Comparison of ENCODE assay signal across 8 mouse cellular contexts in genomic region chr3:96435557-96436091, GRCm38 (mm10). TPM values are rescaled to one million over a fixed set of nuclear protein-coding genes. Genes with fewer than 3 reads are reported as not detected.
DNase-seq lines count a peak whose midpoint lies in the region; ATAC-seq lines count a peak whose summit lies in the region.

No protein-coding gene starts in this region.

- peak; percentile 47 to 67 for DNase-seq in spleen, postnatal 4 days (ENCODE audit: low spot score in 2 of 2)
- DNase-seq in spleen, adult 18-20 months: no peak
- DNase-seq in embryo, embryonic 11 days: peak; percentile 78
- peak; percentile 64 for DNase-seq in liver, embryonic 13.5 days
- DNase-seq in right cerebral cortex, postnatal 14 days: peak; percentile 20
- no peak for DNase-seq in cerebellum, adult 11 months
- no peak for DNase-seq in gastrocnemius, postnatal 25 days

- no peak overlapping the region for H3K27ac ChIP-seq in hindbrain, embryonic 13.5 days
- H3K27ac ChIP-seq in liver, embryonic 13.5 days: peak overlapping the region; percentile 18; the same call in 1 of the 2 replicates

- H3K36me3 ChIP-seq in hindbrain, embryonic 13.5 days: no peaks in the 10 kb centered on the region
- no peaks in the 10 kb centered on the region for H3K36me3 ChIP-seq in liver, embryonic 13.5 days

- peaks cover 6% of the 10 kb centered on the region; the same call in 1 of the 2 replicates for H3K4me1 ChIP-seq in hindbrain, embryonic 13.5 days (replicated peaks)
- H3K4me1 ChIP-seq in liver, embryonic 13.5 days (replicated peaks): peaks cover 28% of the 10 kb centered on the region

- H3K9me3 ChIP-seq in hindbrain, embryonic 13.5 days: no peaks in the 10 kb centered on the region
- H3K9me3 ChIP-seq in liver, embryonic 13.5 days (replicated peaks): no peaks in the 10 kb centered on the region

- WGBS in hindbrain, embryonic 13.5 days: under 1% methylated on average over 26 of the region's 26 CpGs
- WGBS in liver, embryonic 13.5 days (ENCODE audit: insufficient replicate concordance): under 1% methylated on average over 26 of the region's 26 CpGs

- H3K4me2 ChIP-seq in hindbrain, embryonic 13.5 days: peak overlapping the region; percentile 35
- H3K4me2 ChIP-seq in liver, embryonic 13.5 days: peak overlapping the region; percentile 62

- peaks cover 84% of the 10 kb centered on the region for H3K27me3 ChIP-seq in hindbrain, embryonic 13.5 days
- peaks cover 59% of the 10 kb centered on the region for H3K27me3 ChIP-seq in liver, embryonic 13.5 days

- H3K9ac ChIP-seq in hindbrain, embryonic 13.5 days: 0 out of 2 replicates have a peak overlapping the region, but pooled peaks have one; percentile 15
- peak overlapping the region; percentile 67 for H3K9ac ChIP-seq in liver, embryonic 13.5 days

- peak; percentile 80; the same call in 1 of the 2 replicates for ATAC-seq in hindbrain, embryonic 13.5 days (ENCODE audit: low FRiP score)
- ATAC-seq in liver, embryonic 13.5 days (ENCODE audit: low read depth): peak; percentile 86

- H3K4me3 ChIP-seq in hindbrain, embryonic 13.5 days: peak overlapping the region; percentile 31
- H3K4me3 ChIP-seq in liver, embryonic 13.5 days (replicated peaks): peak overlapping the region; percentile 49

RNA-seq across cellular contexts. Expression of gene BC107364, which starts 16.5 kb away (rescaled TPM):
- not detected in 2 replicates for polyA plus RNA-seq in hindbrain, embryonic 13.5 days (2015; fragmentation: Nextera tagmentation; extraction: Ambion mirVana)
- not detected in 2 replicates for polyA plus RNA-seq in liver, embryonic 13.5 days (2015; fragmentation: Nextera tagmentation; extraction: Ambion mirVana)
- not detected for total RNA-seq in gastrocnemius, postnatal 25 days (2021)

Comparison
In these comparisons a context has a peak if more than half of its experiments do, and no peak if none do; other contexts are left out.
1. DNase-seq: peak in spleen, postnatal 4 days (2 of 2), embryo, embryonic 11 days (single experiment), liver, embryonic 13.5 days (single experiment) and right cerebral cortex, postnatal 14 days (single experiment); none in spleen, adult 18-20 months (0 of 2), cerebellum, adult 11 months (single experiment) and gastrocnemius, postnatal 25 days (single experiment).